ENCODE assay signal across 11 mouse cellular contexts in genomic region chr3:130607924-130608323, GRCm38 (mm10). TPM values are rescaled to one million over a fixed set of nuclear protein-coding genes. Genes with fewer than 3 reads are reported as not detected.
A peak's percentile ranks its signal among the peaks of the same experiment; 100 is the strongest.
DNase-seq lines count a peak whose midpoint lies in the region; ATAC-seq and TF ChIP-seq lines count a peak whose summit lies in the region.
"Had no signal": no experiment of that assay in that cellular context is flagged by ENCODE, and none has a peak within 500 bp of the region (broad histone marks: within the 10 kb centered on the region; RNA-seq: fewer than 3 reads in every experiment).

No protein-coding gene starts in this region.

- TF ChIP-seq POLR2A in embryonic fibroblast, embryonic 13.5 days (IDR thresholded peaks at IDR 0.05; ENCODE audit: low read depth, low read length) = no peak

- ATAC-seq in midbrain, postnatal 0 days (ENCODE audit: low FRiP score) = no peak
- ATAC-seq in midbrain, embryonic 11.5 days (ENCODE audit: low FRiP score) = no peak
- ATAC-seq in hindbrain, embryonic 14.5 days (ENCODE audit: low FRiP score) = no peak

- no peak overlapping the region for H3K4me3 ChIP-seq in heart, embryonic 10.5 days
- no peak overlapping the region for H3K4me3 ChIP-seq in midbrain, postnatal 0 days (ENCODE audit: low read depth, low read length)
- H3K4me3 ChIP-seq in midbrain, embryonic 11.5 days (ENCODE audit: low read depth, low read length) = no peak overlapping the region
- H3K4me3 ChIP-seq in embryonic fibroblast, embryonic 13.5 days (ENCODE audit: insufficient read depth, low read length) = no peak overlapping the region
- no peak overlapping the region for H3K4me3 ChIP-seq in hindbrain, embryonic 14.5 days (replicated peaks; ENCODE audit: low read length)
- H3K4me3 ChIP-seq: hindbrain, embryonic 10.5 days; lung, embryonic 15.5 days had no signal

- peaks cover 2% of the 10 kb centered on the region; the same call in 1 of the 2 replicates for H3K9me3 ChIP-seq in heart, embryonic 10.5 days
- no peaks in the 10 kb centered on the region for H3K9me3 ChIP-seq in midbrain, postnatal 0 days (ENCODE audit: low read length)
- H3K9me3 ChIP-seq in midbrain, embryonic 11.5 days (ENCODE audit: control insufficient read depth, low read length) = no peaks in the 10 kb centered on the region
- no peaks in the 10 kb centered on the region for H3K9me3 ChIP-seq in hindbrain, embryonic 14.5 days (ENCODE audit: control insufficient read depth, low read length)
- H3K9me3 ChIP-seq: hindbrain, embryonic 10.5 days; lung, embryonic 15.5 days had no signal

- H3K4me1 ChIP-seq in heart, embryonic 10.5 days = no peaks in the 10 kb centered on the region
- H3K4me1 ChIP-seq in midbrain, postnatal 0 days (ENCODE audit: insufficient read depth, low read length) = no peaks in the 10 kb centered on the region
- no peaks in the 10 kb centered on the region for H3K4me1 ChIP-seq in midbrain, embryonic 11.5 days (ENCODE audit: control insufficient read depth, insufficient read depth, low read length)
- no peaks in the 10 kb centered on the region for H3K4me1 ChIP-seq in embryonic fibroblast, embryonic 13.5 days (ENCODE audit: control insufficient read depth, insufficient read depth, low read length)
- no peaks in the 10 kb centered on the region for H3K4me1 ChIP-seq in hindbrain, embryonic 14.5 days (replicated peaks; ENCODE audit: control insufficient read depth, insufficient read depth, low read length)
- H3K4me1 ChIP-seq: hindbrain, embryonic 10.5 days; lung, embryonic 15.5 days had no signal

- peak; percentile 65 for TF ChIP-seq CTCF in midbrain, postnatal 0 days (IDR thresholded peaks at IDR 0.05)
- peak; percentile 30; the same call in 1 of the 2 replicates for TF ChIP-seq CTCF in embryonic fibroblast, embryonic 13.5 days (IDR thresholded peaks at IDR 0.05; ENCODE audit: borderline replicate concordance, insufficient read depth, low read length)

- H3K4me2 ChIP-seq in midbrain, postnatal 0 days (ENCODE audit: low read depth, low read length, poor library complexity, severe bottlenecking) = no peak overlapping the region
- H3K4me2 ChIP-seq in midbrain, embryonic 11.5 days = no peak overlapping the region
- no peak overlapping the region for H3K4me2 ChIP-seq in hindbrain, embryonic 14.5 days (replicated peaks)
- H3K4me2 ChIP-seq: lung, embryonic 15.5 days had no signal

- H3K27me3 ChIP-seq in heart, embryonic 10.5 days (ENCODE audit: insufficient read depth, poor library complexity, severe bottlenecking) = no peaks in the 10 kb centered on the region
- no peaks in the 10 kb centered on the region for H3K27me3 ChIP-seq in midbrain, postnatal 0 days (ENCODE audit: insufficient read depth, low read length)
- no peaks in the 10 kb centered on the region for H3K27me3 ChIP-seq in midbrain, embryonic 11.5 days (ENCODE audit: control insufficient read depth, insufficient read depth, low read length)
- H3K27me3 ChIP-seq in splenic B cell, adult 2 months (ENCODE audit: control insufficient read depth, insufficient read depth, low read length, poor library complexity, severe bottlenecking) = no peaks in the 10 kb centered on the region
- no peaks in the 10 kb centered on the region for H3K27me3 ChIP-seq in hindbrain, embryonic 14.5 days (ENCODE audit: control insufficient read depth, insufficient read depth, low read length)
- H3K27me3 ChIP-seq: lung, embryonic 15.5 days had no signal

- H3K9ac ChIP-seq in midbrain, postnatal 0 days (replicated peaks; ENCODE audit: low read length, poor library complexity, severe bottlenecking) = no peak overlapping the region
- no peak overlapping the region for H3K9ac ChIP-seq in midbrain, embryonic 11.5 days (ENCODE audit: low read length)
- H3K9ac ChIP-seq in hindbrain, embryonic 14.5 days = no peak overlapping the region
- H3K9ac ChIP-seq: lung, embryonic 15.5 days had no signal

- no peak overlapping the region for H3K27ac ChIP-seq in heart, embryonic 10.5 days
- H3K27ac ChIP-seq in midbrain, postnatal 0 days (ENCODE audit: low read depth, low read length) = no peak overlapping the region
- H3K27ac ChIP-seq in midbrain, embryonic 11.5 days (ENCODE audit: low read depth, low read length) = no peak overlapping the region
- no peak overlapping the region for H3K27ac ChIP-seq in embryonic fibroblast, embryonic 13.5 days (ENCODE audit: insufficient read depth, low read length)
- H3K27ac ChIP-seq in hindbrain, embryonic 14.5 days = no peak overlapping the region
- H3K27ac ChIP-seq: hindbrain, embryonic 10.5 days; lung, embryonic 15.5 days had no signal

- WGBS in heart, embryonic 10.5 days = 75% methylated on average over 2 of the region's 2 CpGs
- 83% methylated on average over 2 of the region's 2 CpGs for WGBS in midbrain, postnatal 0 days
- WGBS in midbrain, embryonic 11.5 days = 83% methylated on average over 2 of the region's 2 CpGs
- 87% methylated on average over 2 of the region's 2 CpGs for WGBS in hindbrain, embryonic 14.5 days

- no peaks in the 10 kb centered on the region for H3K36me3 ChIP-seq in heart, embryonic 10.5 days
- H3K36me3 ChIP-seq in midbrain, postnatal 0 days (ENCODE audit: insufficient read depth, low read length) = no peaks in the 10 kb centered on the region
- H3K36me3 ChIP-seq in midbrain, embryonic 11.5 days (ENCODE audit: control insufficient read depth, insufficient read depth, low read length) = no peaks in the 10 kb centered on the region
- H3K36me3 ChIP-seq in splenic B cell, adult 2 months (ENCODE audit: control insufficient read depth, insufficient read depth, low read length, poor library complexity, severe bottlenecking) = no peaks in the 10 kb centered on the region
- no peaks in the 10 kb centered on the region for H3K36me3 ChIP-seq in hindbrain, embryonic 14.5 days (replicated peaks; ENCODE audit: control insufficient read depth, insufficient read depth)
- H3K36me3 ChIP-seq: hindbrain, embryonic 10.5 days; lung, embryonic 15.5 days had no signal

- DNase-seq in heart, adult 11 months = peak; percentile 66
- DNase-seq in heart, embryonic 10.5 days (ENCODE audit: low spot score) = no peak
- peak; percentile 21 for DNase-seq in midbrain, postnatal 0 days (ENCODE audit: low spot score)
- no peak for DNase-seq in midbrain, embryonic 11.5 days (ENCODE audit: low spot score, missing footprints)
- DNase-seq in splenic B cell, adult 2 months (ENCODE audit: low read depth, low spot score) = peak; percentile 1
- no peak for DNase-seq in neural tube, embryonic 10.5 days (ENCODE audit: extremely low spot score, low spot score)
- DNase-seq in hindbrain, embryonic 14.5 days (ENCODE audit: low spot score) = no peak
- DNase-seq: spleen, adult 18-20 months had no signal

RNA-seq across cellular contexts. Expression of gene Etnppl, which starts 9.3 kb away (rescaled TPM):
- polyA plus RNA-seq in heart, embryonic 10.5 days (2016; fragmentation: Nextera tagmentation; extraction: Ambion mirVana) = not detected in 2 replicates
- 0.11 and 0.57 TPM in 2 replicates for total RNA-seq in midbrain, postnatal 0 days (2014; rRNA removed)
- 0.15 TPM in 1 of 2 replicates, not detected in the other for polyA plus RNA-seq in midbrain, postnatal 0 days (2015; fragmentation: Nextera tagmentation; extraction: Ambion mirVana)
- not detected in 2 replicates for polyA plus RNA-seq in midbrain, embryonic 11.5 days (2014; fragmentation: Nextera tagmentation; extraction: Ambion mirVana)
- not detected in 2 replicates for polyA plus RNA-seq in embryonic fibroblast, embryonic 13.5 days (2011; ENCODE audit: insufficient read length, low read depth, missing spikeins)
- 0.08 TPM in 1 of 2 replicates, not detected in the other for polyA plus RNA-seq in hindbrain, embryonic 14.5 days (2014; fragmentation: Nextera tagmentation; extraction: Ambion mirVana)
- polyA plus RNA-seq: lung, embryonic 15.5 days had no signal

Comparison
In these comparisons a context has a peak if more than half of its experiments do, and no peak if none do; other contexts are left out.
1. DNase-seq: peak in heart, adult 11 months (single experiment), midbrain, postnatal 0 days (single experiment) and splenic B cell, adult 2 months (single experiment); none in heart, embryonic 10.5 days (single experiment), midbrain, embryonic 11.5 days (single experiment), neural tube, embryonic 10.5 days (single experiment) and hindbrain, embryonic 14.5 days (single experiment).